Mouse (Mus musculus) embryonic facial prominence, embryonic 13.5 days (tissue): Measurements from ENCODE around the gene B830017H08Rik. TPM values are rescaled to one million over a fixed set of nuclear protein-coding genes. Genes with fewer than 3 reads are reported as not detected.

Source experiments
- ATAC-seq: fragments of 200-750 bp; cut with Nextera tagmentation; 2 replicates; pipeline ENCODE4 v1.8.0; 2017; ENCODE audit warnings: low read depth; ENCODE audit not compliant: insufficient number of reproducible peaks, insufficient read depth, low FRiP score, low TSS enrichment
- H3K27ac ChIP-seq: fragments of 300-500 bp; sonication (generic); 2 replicates; pipeline ENCODE4 v1.5.1; 2015; ENCODE audit warnings: moderate library complexity, mild to moderate bottlenecking, inconsistent platforms
- H3K27me3 ChIP-seq: fragments of 300-500 bp; sonication (generic); 2 replicates; pipeline ENCODE4 v1.6.1; 2015; ENCODE audit warnings: mild to moderate bottlenecking, inconsistent platforms
- H3K36me3 ChIP-seq: fragments of 300-500 bp; sonication (generic); 2 replicates; pipeline ENCODE4 v1.6.1; 2015; ENCODE audit warnings: mild to moderate bottlenecking, inconsistent platforms
- H3K4me1 ChIP-seq: fragments of 300-500 bp; sonication (generic); 2 replicates; pipeline ENCODE4 v1.6.1; 2015; ENCODE audit warnings: inconsistent platforms
- H3K4me2 ChIP-seq: fragments of 300-500 bp; sonication (generic); 2 replicates; pipeline ENCODE4 v1.6.1; 2015; ENCODE audit warnings: moderate library complexity, mild to moderate bottlenecking, inconsistent platforms
- H3K4me3 ChIP-seq: fragments of 300-500 bp; sonication (generic); 2 replicates; pipeline ENCODE4 v1.5.1; 2015; ENCODE audit warnings: mild to moderate bottlenecking, inconsistent platforms
- H3K9ac ChIP-seq: fragments of 300-500 bp; sonication (generic); 2 replicates; pipeline ENCODE4 v1.6.1; 2015; ENCODE audit warnings: mild to moderate bottlenecking, inconsistent platforms
- H3K9me3 ChIP-seq: fragments of 300-500 bp; sonication (generic); 2 replicates; pipeline ENCODE4 v1.6.1; 2016; ENCODE audit warnings: inconsistent platforms
- WGBS: fragments of 180-500 bp; shearing (Covaris S2); methylation state at CpG from one replicate; pipeline ENCODE4 v1.1.7; 2015; ENCODE audit warnings: mixed read lengths; 5-methylcytosine and 5-hydroxymethylcytosine counted together
- polyA plus RNA-seq: library from polyadenylated mRNA; unstranded; fragments of >200 nt; fragmentation: Nextera tagmentation; extraction: Ambion mirVana; gene quantifications from 2 replicates; pipeline ENCODE4 v1.2.1, GENCODE M21; 2015

B830017H08Rik gene
- 0.36 and 0.45 TPM in 2 replicates for polyA plus RNA-seq

- peak within 1 kb of the TSS; percentile 98 for H3K4me2 ChIP-seq
- peak within 1 kb of the TSS; percentile 78 for H3K9ac ChIP-seq
- no peak within 1 kb of the TSS for H3K27ac ChIP-seq
- WGBS, result 19% methylated on average over 7 of the region's 7 CpGs
- no peak for ATAC-seq
- H3K9me3 ChIP-seq, result no peaks in the 10 kb centered on the region
- H3K4me1 ChIP-seq, result peaks cover 23% of the 10 kb centered on the region; the same call in 1 of the 2 replicates
- H3K27me3 ChIP-seq, result peaks cover 89% of the 10 kb centered on the region
- peak within 1 kb of the TSS; percentile 65 for H3K4me3 ChIP-seq
- H3K36me3 ChIP-seq, result no peaks in the 10 kb centered on the region
Observed at GRCm38 (mm10) chr16:17832821-17833220, at the start of gene B830017H08Rik. Gene B830017H08Rik (plus strand): TSS chr16:17833121.

GRCm38 (mm10) chr16:17785337-17785736 is 47.6 kb upstream of the B830017H08Rik start:
- H3K9ac ChIP-seq, result no peak overlapping the region
- no peaks in the 10 kb centered on the region for H3K4me1 ChIP-seq
- ATAC-seq, result no peak
- H3K9me3 ChIP-seq, result no peaks in the 10 kb centered on the region
- peaks cover 93% of the 10 kb centered on the region for H3K36me3 ChIP-seq
- no peak overlapping the region for H3K27ac ChIP-seq
- no peak overlapping the region for H3K4me3 ChIP-seq
- 50% methylated on average over 3 of the region's 3 CpGs for WGBS
- no peak overlapping the region for H3K4me2 ChIP-seq
- no peaks in the 10 kb centered on the region for H3K27me3 ChIP-seq

GRCm38 (mm10) chr16:17792728-17793127 is 40.2 kb upstream of the B830017H08Rik start:
- Histone ChIP-seq H3K4me2 (no peak overlapping the region), H3K4me3 (no peak overlapping the region), H3K9me3 (no peaks in the 10 kb centered on the region), H3K27me3 (peaks cover 5% of the 10 kb centered on the region), H3K9ac (no peak overlapping the region), H3K27ac (no peak overlapping the region), H3K4me1 (peaks cover 19% of the 10 kb centered on the region), H3K36me3 (peaks cover 61% of the 10 kb centered on the region)
- 75% methylated on average over 3 of the region's 3 CpGs for WGBS
- ATAC-seq, result no peak

- ATAC-seq, result no peak
- H3K27ac ChIP-seq, result no peak overlapping the region
- no peak overlapping the region for H3K4me2 ChIP-seq
- 87% methylated on average over 4 of the region's 4 CpGs for WGBS
- H3K27me3 ChIP-seq, result peaks cover 10% of the 10 kb centered on the region
- peaks cover 25% of the 10 kb centered on the region for H3K4me1 ChIP-seq
- no peaks in the 10 kb centered on the region for H3K9me3 ChIP-seq
- H3K36me3 ChIP-seq, result peaks cover 50% of the 10 kb centered on the region
- no peak overlapping the region for H3K9ac ChIP-seq
- H3K4me3 ChIP-seq, result no peak overlapping the region
Observed at GRCm38 (mm10) chr16:17794047-17794446, 38.9 kb upstream of the B830017H08Rik start.

- peak overlapping the region; percentile 99; the same call in 1 of the 2 replicates for H3K27ac ChIP-seq
- H3K4me2 ChIP-seq, result 0 out of 2 replicates have a peak overlapping the region, but pooled peaks have one; percentile 0
- no peak for ATAC-seq
- peaks cover 39% of the 10 kb centered on the region for H3K4me1 ChIP-seq
- peaks cover 35% of the 10 kb centered on the region for H3K36me3 ChIP-seq
- no peaks in the 10 kb centered on the region for H3K9me3 ChIP-seq
- H3K9ac ChIP-seq, result no peak overlapping the region
- H3K4me3 ChIP-seq, result no peak overlapping the region
- peaks cover 17% of the 10 kb centered on the region for H3K27me3 ChIP-seq
- 62% methylated on average over 5 of the region's 5 CpGs for WGBS
Observed at GRCm38 (mm10) chr16:17795643-17796042, 37.3 kb upstream of the B830017H08Rik start.

- no peak for ATAC-seq
- H3K9ac ChIP-seq, result peak overlapping the region; percentile 95
- H3K27me3 ChIP-seq, result peaks cover 20% of the 10 kb centered on the region
- no peaks in the 10 kb centered on the region for H3K9me3 ChIP-seq
- peaks cover 27% of the 10 kb centered on the region for H3K36me3 ChIP-seq
- H3K27ac ChIP-seq, result peak overlapping the region; percentile 99
- peaks cover 48% of the 10 kb centered on the region for H3K4me1 ChIP-seq
- peak overlapping the region; percentile 82 for H3K4me2 ChIP-seq
- peak overlapping the region; percentile 75 for H3K4me3 ChIP-seq
Observed at GRCm38 (mm10) chr16:17796519-17796918, 36.4 kb upstream of the B830017H08Rik start.

- H3K27me3 ChIP-seq, result peaks cover 27% of the 10 kb centered on the region
- H3K36me3 ChIP-seq, result peaks cover 20% of the 10 kb centered on the region
- H3K4me1 ChIP-seq, result peaks cover 54% of the 10 kb centered on the region
- WGBS, result under 1% methylated on average over 78 of the region's 81 CpGs
- H3K4me2 ChIP-seq, result peak within 1 kb of the TSS; percentile 82
- ATAC-seq, result peak; percentile 59
- peak within 1 kb of the TSS; percentile 99 for H3K27ac ChIP-seq
- no peaks in the 10 kb centered on the region for H3K9me3 ChIP-seq
- H3K9ac ChIP-seq, result peak within 1 kb of the TSS; percentile 95
- peak within 1 kb of the TSS; percentile 75 for H3K4me3 ChIP-seq
Observed at GRCm38 (mm10) chr16:17796971-17797811, 35.7 kb upstream of the B830017H08Rik start, which contains the start of gene Scarf2. Gene Scarf2 (plus strand): TSS chr16:17797282.

GRCm38 (mm10) chr16:17797812-17798311 is 35.1 kb upstream of the B830017H08Rik start:
- H3K4me3 ChIP-seq, result peak overlapping the region; percentile 75

GRCm38 (mm10) chr16:17798321-17799180 is 34.4 kb upstream of the B830017H08Rik start:
- Histone ChIP-seq H3K4me1 (peaks cover 68% of the 10 kb centered on the region), H3K4me3 (peak overlapping the region; percentile 75), H3K36me3 (peaks cover 16% of the 10 kb centered on the region), H3K27me3 (peaks cover 40% of the 10 kb centered on the region), H3K4me2 (peak overlapping the region; percentile 82), H3K9me3 (no peaks in the 10 kb centered on the region), H3K9ac (peak overlapping the region; percentile 95), H3K27ac (peak overlapping the region; percentile 99)
- WGBS, result under 1% methylated on average over 41 of the region's 45 CpGs
- ATAC-seq, result peak; percentile 40; the same call in 1 of the 2 replicates

More at GRCm38 (mm10) chr16:17797812-17798311, 35.1 kb upstream of the B830017H08Rik start:
- ATAC-seq, result peak; percentile 13; the same call in 1 of the 2 replicates
- Histone ChIP-seq H3K4me2 (peak overlapping the region; percentile 82), H3K4me1 (peaks cover 61% of the 10 kb centered on the region), H3K27me3 (peaks cover 33% of the 10 kb centered on the region), H3K36me3 (peaks cover 16% of the 10 kb centered on the region), H3K9ac (peak overlapping the region; percentile 95), H3K9me3 (no peaks in the 10 kb centered on the region), H3K27ac (peak overlapping the region; percentile 99)
- under 1% methylated on average over 29 of the region's 29 CpGs for WGBS

GRCm38 (mm10) chr16:17799584-17799983 is 33.3 kb upstream of the B830017H08Rik start:
- Histone ChIP-seq H3K27ac (peak overlapping the region; percentile 99; the same call in 1 of the 2 replicates), H3K4me3 (peak overlapping the region; percentile 75), H3K4me1 (peaks cover 78% of the 10 kb centered on the region), H3K9ac (peak overlapping the region; percentile 95), H3K27me3 (peaks cover 50% of the 10 kb centered on the region), H3K36me3 (peaks cover 17% of the 10 kb centered on the region), H3K9me3 (no peaks in the 10 kb centered on the region), H3K4me2 (peak overlapping the region; percentile 82)
- no peak for ATAC-seq
